ENCODE assay signal across 8 mouse cellular contexts in genomic region chr2:112492856-112493538, GRCm38 (mm10). TPM values are rescaled to one million over a fixed set of nuclear protein-coding genes. Genes with fewer than 3 reads are reported as not detected.
DNase-seq lines count a peak whose midpoint lies in the region; ATAC-seq lines count a peak whose summit lies in the region.

Gene Aven (plus strand): TSS chr2:112492964.

- peak; percentile 87 for ATAC-seq in heart, embryonic 13.5 days (ENCODE audit: extremely low read depth, insufficient number of reproducible peaks, low FRiP score, low TSS enrichment)
- peak; percentile 89 for ATAC-seq in liver, embryonic 15.5 days (ENCODE audit: insufficient read depth)
- ATAC-seq in neural tube, embryonic 11.5 days (ENCODE audit: insufficient read depth, low FRiP score, low TSS enrichment) = peak; percentile 94
- peak; percentile 94 for ATAC-seq in stomach, embryonic 16.5 days (ENCODE audit: insufficient read depth, low FRiP score)

- peak within 1 kb of the TSS; percentile 85 for H3K4me2 ChIP-seq in heart, embryonic 13.5 days
- peak within 1 kb of the TSS; percentile 96 for H3K4me2 ChIP-seq in liver, embryonic 15.5 days
- H3K4me2 ChIP-seq in neural tube, embryonic 11.5 days (ENCODE audit: low read depth) = peak within 1 kb of the TSS; percentile 68
- peak within 1 kb of the TSS; percentile 80 for H3K4me2 ChIP-seq in stomach, embryonic 16.5 days (ENCODE audit: low read depth, low read length)

- peak within 1 kb of the TSS; percentile 80 for H3K4me3 ChIP-seq in erythroblast, embryonic 14.5 days (replicated peaks)
- H3K4me3 ChIP-seq in heart, embryonic 13.5 days = peak within 1 kb of the TSS; percentile 72
- H3K4me3 ChIP-seq in liver, embryonic 15.5 days (replicated peaks) = peak within 1 kb of the TSS; percentile 88
- H3K4me3 ChIP-seq in neural tube, embryonic 11.5 days (ENCODE audit: low read depth, low read length) = peak within 1 kb of the TSS; percentile 73
- H3K4me3 ChIP-seq in stomach, embryonic 16.5 days (replicated peaks; ENCODE audit: low read length) = peak within 1 kb of the TSS; percentile 81

- WGBS in heart, embryonic 13.5 days = under 1% methylated on average over 78 of the region's 87 CpGs
- under 1% methylated on average over 87 of the region's 87 CpGs for WGBS in liver, embryonic 15.5 days (ENCODE audit: insufficient replicate concordance)
- WGBS in neural tube, embryonic 11.5 days = under 1% methylated on average over 57 of the region's 87 CpGs
- 0% methylated on average over 57 of the region's 87 CpGs for WGBS in stomach, embryonic 16.5 days

- H3K4me1 ChIP-seq in erythroblast, embryonic 14.5 days (ENCODE audit: control insufficient read depth) = peaks cover 38% of the 10 kb centered on the region
- peaks cover 22% of the 10 kb centered on the region for H3K4me1 ChIP-seq in heart, embryonic 13.5 days
- H3K4me1 ChIP-seq in liver, embryonic 15.5 days (replicated peaks) = peaks cover 33% of the 10 kb centered on the region
- H3K4me1 ChIP-seq in neural tube, embryonic 11.5 days (ENCODE audit: control insufficient read depth, insufficient read depth, low read length) = 0 out of 2 replicates have a peak, but pooled peaks cover 3% of the 10 kb centered on the region
- peaks cover 15% of the 10 kb centered on the region for H3K4me1 ChIP-seq in stomach, embryonic 16.5 days (ENCODE audit: control insufficient read depth, insufficient read depth, low read length)

- no peaks in the 10 kb centered on the region for H3K9me3 ChIP-seq in erythroblast, embryonic 14.5 days (ENCODE audit: control insufficient read depth, low read length)
- H3K9me3 ChIP-seq in heart, embryonic 13.5 days = no peaks in the 10 kb centered on the region
- H3K9me3 ChIP-seq in liver, embryonic 15.5 days (replicated peaks) = no peaks in the 10 kb centered on the region
- no peaks in the 10 kb centered on the region for H3K9me3 ChIP-seq in neural tube, embryonic 11.5 days (ENCODE audit: control insufficient read depth, low read length)
- no peaks in the 10 kb centered on the region for H3K9me3 ChIP-seq in stomach, embryonic 16.5 days (replicated peaks; ENCODE audit: control insufficient read depth, low read length)

- H3K27me3 ChIP-seq in erythroblast, embryonic 14.5 days (ENCODE audit: control insufficient read depth) = no peaks in the 10 kb centered on the region
- H3K27me3 ChIP-seq in heart, embryonic 13.5 days (replicated peaks) = no peaks in the 10 kb centered on the region
- no peaks in the 10 kb centered on the region for H3K27me3 ChIP-seq in liver, embryonic 15.5 days
- no peaks in the 10 kb centered on the region for H3K27me3 ChIP-seq in neural tube, embryonic 11.5 days (ENCODE audit: control insufficient read depth, insufficient read depth, low read length)
- no peaks in the 10 kb centered on the region for H3K27me3 ChIP-seq in stomach, embryonic 16.5 days (ENCODE audit: control insufficient read depth, insufficient read depth, low read length)

- H3K36me3 ChIP-seq in erythroblast, embryonic 14.5 days (ENCODE audit: control insufficient read depth) = no peaks in the 10 kb centered on the region
- no peaks in the 10 kb centered on the region for H3K36me3 ChIP-seq in heart, embryonic 13.5 days
- H3K36me3 ChIP-seq in liver, embryonic 15.5 days (replicated peaks) = no peaks in the 10 kb centered on the region
- H3K36me3 ChIP-seq in neural tube, embryonic 11.5 days (ENCODE audit: control insufficient read depth, insufficient read depth, low read length) = no peaks in the 10 kb centered on the region
- H3K36me3 ChIP-seq in stomach, embryonic 16.5 days (ENCODE audit: control insufficient read depth, insufficient read depth, low read length) = no peaks in the 10 kb centered on the region

- DNase-seq in CD4-positive helper T cell, adult 2 months (ENCODE audit: low read depth, low spot score) = peak; percentile 79
- peak; percentile 52 for DNase-seq in brain, embryonic 18.5 days (ENCODE audit: low read depth, low spot score)
- DNase-seq in kidney, postnatal 10 days = peak; percentile 92
- peak; percentile 88 for DNase-seq in neural tube, embryonic 11.5 days (ENCODE audit: low spot score)

- peak within 1 kb of the TSS; percentile 96 for H3K9ac ChIP-seq in heart, embryonic 13.5 days
- peak within 1 kb of the TSS; percentile 97 for H3K9ac ChIP-seq in liver, embryonic 15.5 days
- peak within 1 kb of the TSS; percentile 99 for H3K9ac ChIP-seq in neural tube, embryonic 11.5 days (ENCODE audit: low read length)
- H3K9ac ChIP-seq in stomach, embryonic 16.5 days (ENCODE audit: low read length) = peak within 1 kb of the TSS; percentile 100

- peak within 1 kb of the TSS; percentile 98 for H3K27ac ChIP-seq in heart, embryonic 13.5 days (replicated peaks)
- peak within 1 kb of the TSS; percentile 93 for H3K27ac ChIP-seq in liver, embryonic 15.5 days (replicated peaks)
- H3K27ac ChIP-seq in neural tube, embryonic 11.5 days (ENCODE audit: low read depth, low read length) = peak within 1 kb of the TSS; percentile 92
- peak within 1 kb of the TSS; percentile 99 for H3K27ac ChIP-seq in stomach, embryonic 16.5 days (ENCODE audit: low read length)

RNA-seq across cellular contexts. Expression of gene Aven, which starts in this region (rescaled TPM):
- 0.41 and 0.45 TPM in 2 replicates for polyA plus RNA-seq in erythroblast, embryonic 14.5 days (2012)
- 6.2 and 6.9 TPM in 2 replicates for polyA plus RNA-seq in heart, embryonic 13.5 days (2015; fragmentation: Nextera tagmentation; extraction: Ambion mirVana)
- polyA plus RNA-seq in liver, embryonic 15.5 days (2015; fragmentation: Nextera tagmentation; extraction: Ambion mirVana) = 5.0 and 5.7 TPM in 2 replicates
- 7.7 and 7.8 TPM in 2 replicates for polyA plus RNA-seq in neural tube, embryonic 11.5 days (2014; fragmentation: Nextera tagmentation; extraction: Ambion mirVana)
- polyA plus RNA-seq in stomach, embryonic 16.5 days (2015; fragmentation: Nextera tagmentation; extraction: Ambion mirVana) = 2.8 and 3.5 TPM in 2 replicates

Comparison
In these comparisons a context has a peak if more than half of its experiments do, and no peak if none do; other contexts are left out.
1. Peak in every context shown above with its lines: DNase-seq, ATAC-seq, H3K4me3 ChIP-seq and H3K27ac ChIP-seq.